Mouse (Mus musculus): Measurements from ENCODE around the gene Adarb2.

DNA sequence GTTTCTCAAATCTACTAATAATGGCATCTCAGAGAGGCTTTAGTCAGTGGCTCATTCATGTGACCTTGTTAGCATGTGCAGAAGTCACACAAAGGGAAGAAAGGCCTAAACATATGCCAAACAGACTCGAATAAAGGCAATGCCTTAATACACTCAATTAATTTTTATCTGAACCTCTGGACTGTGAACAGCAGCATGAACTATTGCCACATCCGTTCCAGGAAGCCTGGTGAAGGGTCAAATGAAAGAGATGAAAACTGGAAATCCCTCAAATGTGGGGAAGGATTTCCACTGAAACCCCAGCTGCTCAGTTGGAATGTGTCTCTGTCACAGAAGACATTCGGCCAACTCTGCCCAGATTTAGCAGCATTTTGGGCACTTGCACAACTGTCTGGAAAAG, 497.2 kb downstream of the Adarb2 start:
- TF ChIP-seq POLR2A (IDR thresholded peaks at IDR 0.05; ENCODE audit: borderline replicate concordance, control insufficient read depth, low read depth, low read length) (no peak), CTCF (IDR thresholded peaks at IDR 0.05; ENCODE audit: control insufficient read depth, insufficient read depth, low read length) (no peak)
